Mouse (Mus musculus) right cerebral cortex, postnatal 14 days (tissue): Measurements from ENCODE around the gene E130309D02Rik.
A peak's percentile ranks its signal among the peaks of the same experiment; 100 is the strongest.

Source experiments
- DNase-seq: peaks from one replicate; pipeline ENCODE4 v3.0.0; 2022

E130309D02Rik gene

GRCm38 (mm10) chr5:143265409-143265808 is 49.8 kb downstream of the E130309D02Rik start:
- no peak for DNase-seq

GRCm38 (mm10) chr5:143264689-143265088 is 50.5 kb downstream of the E130309D02Rik start:
- DNase-seq = peak; percentile 29

- DNase-seq = no peak
Measured at GRCm38 (mm10) chr5:143261636-143262035, 53.5 kb downstream of the E130309D02Rik start.

GRCm38 (mm10) chr5:143255802-143256201 is 59.4 kb downstream of the E130309D02Rik start:
- DNase-seq = no peak

GRCm38 (mm10) chr5:143255131-143255519 is 60.0 kb downstream of the E130309D02Rik start:
- no peak for DNase-seq

GRCm38 (mm10) chr5:143254487-143255130 is 60.6 kb downstream of the E130309D02Rik start:
- DNase-seq = no peak

GRCm38 (mm10) chr5:143253881-143254486 is 61.2 kb downstream of the E130309D02Rik start:
- DNase-seq = peak; percentile 41

- DNase-seq = peak; percentile 36
Measured at GRCm38 (mm10) chr5:143253186-143253880, 61.8 kb downstream of the E130309D02Rik start.

GRCm38 (mm10) chr5:143252791-143253185 is 62.4 kb downstream of the E130309D02Rik start:
- DNase-seq = no peak

- DNase-seq = peak; percentile 5
Measured at GRCm38 (mm10) chr5:143252039-143252438, 63.1 kb downstream of the E130309D02Rik start.
